Mouse (Mus musculus) erythroblast, adult 5-6 weeks (primary cell): ENCODE results near the gene Rtn4rl1. TPM values are rescaled to one million over a fixed set of nuclear protein-coding genes. Genes with fewer than 3 reads are reported as not detected.

ENCODE experiments used
- ATAC-seq: replicated peaks from 2 replicates; pipeline ENCODE4 v1.8.0; 2016; ENCODE audit warnings: moderate number of reproducible peaks, mild to moderate bottlenecking, moderate TSS enrichment, inconsistent platforms; ENCODE audit not compliant: poor library complexity, low FRiP score, severe bottlenecking
- total RNA-seq, 2 experiments: library from RNA; stranded (forward) in 1 of 2; stranded (reverse) in 1 of 2; fragments of 150-400 nt in 1 of 2; fragments of 200-764, 138-1000 nt in 1 of 2; gene quantifications; 2 replicates each; pipeline versions ENCODE4 v1.2.3 to v1.2.4; 2015 to 2017; ENCODE audit warnings: low replicate concordance in 2 of 2

The Rtn4rl1 gene
- total RNA-seq, 2 experiments from 2014 or later: not detected

GRCm38 (mm10) chr11:75210093-75210492 is 16.5 kb downstream of the Rtn4rl1 start:
- 0 out of 2 replicates have a peak, but pooled peaks have one; percentile 23 for ATAC-seq

GRCm38 (mm10) chr11:75210755-75211154 is 17.2 kb downstream of the Rtn4rl1 start:
- no peak for ATAC-seq

- ATAC-seq: no peak
Measured at GRCm38 (mm10) chr11:75212031-75212667, 18.6 kb downstream of the Rtn4rl1 start.

GRCm38 (mm10) chr11:75212876-75213275 is 19.3 kb downstream of the Rtn4rl1 start:
- no peak for ATAC-seq

GRCm38 (mm10) chr11:75213372-75214080 is 19.9 kb downstream of the Rtn4rl1 start:
- no peak for ATAC-seq

- no peak for ATAC-seq
Measured at GRCm38 (mm10) chr11:75214081-75214950, 20.7 kb downstream of the Rtn4rl1 start.

- ATAC-seq: no peak
Measured at GRCm38 (mm10) chr11:75220115-75220514, 26.5 kb downstream of the Rtn4rl1 start.

- no peak for ATAC-seq
Measured at GRCm38 (mm10) chr11:75220517-75221145, 27.0 kb downstream of the Rtn4rl1 start.

- no peak for ATAC-seq
Measured at GRCm38 (mm10) chr11:75224062-75224461, 30.5 kb downstream of the Rtn4rl1 start.

- no peak for ATAC-seq
Measured at GRCm38 (mm10) chr11:75224835-75225234, 31.3 kb downstream of the Rtn4rl1 start.

- ATAC-seq: no peak
Measured at GRCm38 (mm10) chr11:75227632-75228031, 34.0 kb downstream of the Rtn4rl1 start.

GRCm38 (mm10) chr11:75229289-75229688 is 35.7 kb downstream of the Rtn4rl1 start:
- no peak for ATAC-seq

- no peak for ATAC-seq
Measured at GRCm38 (mm10) chr11:75230272-75230760, 36.7 kb downstream of the Rtn4rl1 start.

GRCm38 (mm10) chr11:75231756-75232155 is 38.2 kb downstream of the Rtn4rl1 start:
- ATAC-seq: 0 out of 2 replicates have a peak, but pooled peaks have one; percentile 49

- no peak for ATAC-seq
Measured at GRCm38 (mm10) chr11:75232434-75232833, 38.9 kb downstream of the Rtn4rl1 start.

- ATAC-seq: peak; percentile 75
Measured at GRCm38 (mm10) chr11:75234745-75235144, 41.2 kb downstream of the Rtn4rl1 start.

GRCm38 (mm10) chr11:75240158-75240934 is 46.8 kb downstream of the Rtn4rl1 start:
- no peak for ATAC-seq

- no peak for ATAC-seq
Measured at GRCm38 (mm10) chr11:75242710-75243255, 49.2 kb downstream of the Rtn4rl1 start.
